Mouse (Mus musculus): ENCODE data around the gene Rab30. TPM values are rescaled to one million over a fixed set of nuclear protein-coding genes. Genes with fewer than 3 reads are reported as not detected.

Rab30 gene
- polyA plus RNA-seq, 1 experiment: 1.1 TPM

DNA sequence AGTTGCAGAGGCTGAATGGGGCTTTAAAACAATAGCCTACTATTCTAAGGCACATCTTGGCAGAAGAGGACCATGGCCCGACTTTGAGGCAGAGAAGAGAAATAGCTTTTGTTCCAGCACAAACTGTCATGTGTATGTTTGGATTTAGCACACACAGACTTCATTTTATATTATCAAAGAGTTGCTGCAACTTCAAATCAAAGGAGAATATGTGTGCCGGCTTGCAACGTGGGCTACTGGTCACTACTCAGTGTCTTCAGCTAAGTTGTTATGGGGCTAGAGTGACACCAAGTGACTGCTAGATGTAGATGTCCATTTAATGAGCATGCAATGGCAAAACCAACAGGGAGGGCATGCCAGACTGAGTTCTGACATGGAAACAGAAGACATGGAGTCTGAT lies 86.6 kb downstream of the Rab30 start:
- 39% methylated on average over 3 of the region's 3 CpGs for WGBS
- no peak for DNase-seq (ENCODE audit: low read depth, low spot score)

GRCm38 (mm10) chr7:92832395-92832794 lies 91.0 kb downstream of the Rab30 start:
- WGBS: 81% methylated on average over 6 of the region's 6 CpGs
- DNase-seq (ENCODE audit: low read depth, low spot score): no peak

DNA sequence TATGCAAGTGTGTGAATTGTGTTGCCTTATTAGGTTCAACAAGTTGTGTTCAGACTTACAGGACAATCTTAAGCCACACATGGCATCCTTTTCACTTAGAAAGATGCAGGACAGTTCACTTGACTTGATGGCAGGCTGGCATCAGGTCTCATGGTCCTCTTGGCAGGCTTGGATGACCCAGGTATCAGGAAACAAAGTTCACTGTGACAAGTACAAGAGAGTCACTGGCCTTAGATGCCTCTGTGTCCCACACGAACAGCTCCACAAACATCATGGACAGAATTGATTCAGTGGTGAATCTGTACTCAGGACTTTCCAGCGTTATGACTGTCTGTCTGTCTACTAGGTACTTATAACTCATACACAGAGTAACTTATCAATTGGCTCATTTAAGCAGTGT lies 93.0 kb downstream of the Rab30 start:
- DNase-seq (ENCODE audit: low read depth, low spot score): no peak

GRCm38 (mm10) chr7:92836447-92836846 lies 95.0 kb downstream of the Rab30 start:
- no peak for DNase-seq (ENCODE audit: low read depth, low spot score)
- whole genome bisulfite sequencing: 64% methylated on average over 3 of the region's 3 CpGs

More for the DNA sequence above, 93.0 kb downstream of the Rab30 start:
- 87% methylated on average over 2 of the region's 2 CpGs for WGBS

GRCm38 (mm10) chr7:92837226-92837625 lies 95.8 kb downstream of the Rab30 start:
- no peak for DNase-seq (ENCODE audit: low read depth, low spot score)
- WGBS: 74% methylated on average over 11 of the region's 11 CpGs

- no peak for DNase-seq (ENCODE audit: low read depth, low spot score)
- 41% methylated on average over 3 of the region's 3 CpGs for WGBS
These were observed 96.5 kb downstream of the Rab30 start for GRCm38 (mm10) chr7:92837907-92838306.

DNA sequence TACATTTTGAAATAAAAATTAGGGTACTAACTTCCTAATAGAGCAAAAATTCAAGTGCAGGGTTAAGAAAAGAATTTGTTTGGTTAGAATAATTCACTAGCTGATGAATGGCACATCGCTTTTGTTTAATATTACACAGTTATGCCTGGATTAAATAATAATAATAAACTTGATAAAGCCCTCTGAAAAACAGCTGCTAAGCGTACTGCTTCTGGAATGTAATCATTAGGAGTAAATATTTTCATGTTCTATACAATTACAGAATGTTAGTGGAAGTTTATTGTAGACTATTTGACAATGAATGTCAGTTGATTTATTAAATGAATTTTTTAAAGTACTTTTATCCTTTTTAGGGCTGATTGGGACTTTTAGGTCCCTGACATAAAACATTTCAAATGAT lies 100.9 kb downstream of the Rab30 start:
- WGBS: 66% methylated on average over 2 of the region's 2 CpGs
- DNase-seq (ENCODE audit: low read depth, low spot score): no peak

DNA sequence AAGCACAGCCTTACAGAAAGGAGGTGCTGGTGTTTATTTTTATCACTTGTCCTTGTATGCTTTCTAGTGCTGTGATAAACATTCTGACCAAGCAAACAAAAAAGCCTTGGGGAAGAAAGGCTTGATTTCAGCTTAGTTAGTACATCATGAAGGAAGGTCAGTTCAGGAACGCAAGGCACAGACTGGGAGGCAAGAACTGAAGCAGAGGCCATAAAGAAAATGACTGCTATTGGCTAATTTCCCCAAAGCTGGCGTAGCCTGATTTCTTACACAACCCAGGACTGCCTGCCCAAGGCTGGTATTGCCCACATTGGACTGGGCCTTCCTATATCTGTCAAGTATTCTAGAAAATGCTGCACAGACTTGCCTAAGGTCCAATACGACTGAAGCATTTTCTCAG lies 106.8 kb downstream of the Rab30 start:
- DNase-seq (ENCODE audit: low read depth, low spot score): no peak
- 69% methylated on average over 3 of the region's 3 CpGs for WGBS

- WGBS: 26% methylated on average over 2 of the region's 2 CpGs
- no peak for DNase-seq (ENCODE audit: low read depth, low spot score)
These were observed 125.1 kb downstream of the Rab30 start for GRCm38 (mm10) chr7:92866526-92866925.

DNA sequence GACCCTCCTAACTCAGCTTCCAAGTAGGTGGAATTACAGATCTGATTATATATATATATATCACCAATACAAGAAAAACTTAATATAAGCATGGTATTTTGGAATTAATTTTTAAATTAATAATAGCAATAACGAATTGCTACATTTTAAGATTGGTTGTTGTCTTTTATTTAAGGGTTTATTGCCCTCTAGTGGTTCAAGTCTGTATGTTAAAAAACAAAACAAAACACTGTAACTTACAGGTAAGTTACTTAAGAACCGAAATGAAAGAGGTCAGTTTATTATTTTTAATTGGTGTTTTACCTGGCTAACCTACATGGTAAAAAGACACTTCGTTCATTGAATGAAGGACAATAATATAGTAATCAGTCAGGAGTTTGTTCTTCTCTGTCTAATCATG lies 128.8 kb downstream of the Rab30 start:
- 52% methylated on average over 3 of the region's 3 CpGs for whole genome bisulfite sequencing
- no peak for DNase-seq (ENCODE audit: low read depth, low spot score)

DNA sequence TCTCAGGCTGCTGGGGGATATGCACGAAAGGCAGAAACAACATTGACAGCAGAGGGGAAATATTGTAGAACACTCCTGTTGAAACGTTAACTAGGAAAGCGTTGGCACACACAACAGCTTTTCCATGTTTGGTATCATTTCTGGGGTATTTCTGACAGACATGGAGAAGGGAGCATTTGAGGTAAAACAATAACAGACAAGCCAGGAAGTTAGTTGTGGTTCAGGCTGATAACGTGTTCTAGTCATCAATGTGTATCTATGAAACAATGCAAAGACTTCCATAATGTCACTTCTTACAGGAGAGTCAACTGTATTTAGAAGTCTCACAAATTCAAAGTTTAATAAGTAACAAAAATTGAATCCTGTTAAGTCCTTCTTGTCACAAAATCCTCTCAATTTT lies 130.2 kb downstream of the Rab30 start:
- WGBS: 85% methylated on average over 4 of the region's 4 CpGs
- no peak for DNase-seq (ENCODE audit: low read depth, low spot score)

GRCm38 (mm10) chr7:92874116-92874675 lies 132.8 kb downstream of the Rab30 start, which contains the start of the genes Ddias and Prcp:
Gene Ddias (minus strand): TSS chr7:92874247.
Gene Prcp (plus strand): TSS chr7:92874470.
- peak; percentile 88 for DNase-seq (ENCODE audit: low read depth, low spot score)
- WGBS: under 1% methylated on average over 53 of the region's 53 CpGs

DNA sequence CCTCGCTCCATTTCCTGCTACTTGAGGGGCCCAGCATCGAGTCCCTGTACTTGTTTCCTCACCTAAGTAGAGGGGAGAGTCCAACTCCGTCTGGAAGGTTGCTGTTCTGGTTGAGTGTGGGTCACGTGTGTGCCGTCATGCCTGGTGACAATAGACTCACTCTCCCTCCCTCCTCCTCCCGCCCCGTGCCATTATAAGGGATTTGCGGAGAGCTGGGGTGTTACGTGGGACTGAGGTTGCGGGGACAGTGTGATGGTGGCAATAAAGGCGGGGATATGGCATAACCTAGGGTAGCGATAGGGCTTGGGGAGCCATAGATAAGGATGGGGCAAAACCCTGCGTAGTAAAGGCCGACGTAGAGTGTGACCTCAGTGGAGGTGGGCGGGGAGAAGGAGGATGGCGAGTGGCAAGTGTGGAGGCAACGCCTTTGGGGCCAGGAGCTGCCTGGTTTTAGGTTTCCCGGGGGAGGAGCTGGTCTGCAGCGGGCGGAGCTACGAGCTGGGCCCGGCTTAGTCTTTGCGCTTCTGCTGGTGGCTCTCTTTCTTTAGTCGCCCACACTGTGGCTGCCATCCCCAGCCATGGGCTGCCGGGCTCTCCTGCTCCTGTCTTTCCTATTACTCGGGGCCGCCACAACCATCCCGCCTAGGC lies 133.5 kb downstream of the Rab30 start:
- WGBS: under 1% methylated on average over 29 of the region's 29 CpGs
- DNase-seq (ENCODE audit: low read depth, low spot score): peak; percentile 85

DNA sequence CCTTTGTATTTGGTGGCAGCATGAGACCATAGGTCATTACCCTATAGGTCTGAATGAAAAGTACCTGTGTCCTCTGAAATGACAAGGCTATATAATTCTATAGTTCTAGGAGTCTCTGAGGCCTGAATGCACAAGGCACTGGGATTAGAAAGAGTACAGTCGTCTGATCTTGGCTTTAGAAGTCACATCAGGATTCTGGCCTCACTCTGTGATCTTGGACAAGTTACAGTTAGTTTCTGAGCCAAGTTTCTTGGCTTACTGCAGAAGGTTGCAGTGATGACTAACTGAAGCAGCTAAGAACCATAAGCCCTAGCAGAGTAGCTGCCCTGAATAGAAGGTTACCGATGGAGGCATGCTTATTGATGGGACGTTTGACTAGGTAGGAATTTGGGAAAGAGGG lies 134.7 kb downstream of the Rab30 start:
- 8% methylated on average over 3 of the region's 3 CpGs for WGBS
- DNase-seq (ENCODE audit: low read depth, low spot score): no peak

DNA sequence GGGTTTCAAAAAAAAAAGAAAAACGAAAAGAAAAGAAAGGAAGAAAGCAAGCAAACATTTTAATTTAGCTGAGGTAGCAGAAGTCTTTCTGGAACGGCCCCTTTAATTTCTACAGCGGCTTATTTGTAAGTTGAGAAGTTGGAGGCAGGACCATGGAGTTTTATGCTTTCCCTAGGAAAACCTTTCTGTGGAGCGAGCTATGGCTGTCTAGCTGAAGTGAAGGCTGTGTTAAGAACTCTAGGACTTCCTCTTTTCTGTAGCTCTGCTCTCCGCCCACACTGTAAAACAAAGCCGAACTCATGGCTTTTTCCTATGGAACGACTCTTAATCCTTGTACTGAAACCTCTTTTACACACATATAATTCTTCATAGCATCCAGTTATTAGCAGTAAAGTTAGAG lies 135.1 kb downstream of the Rab30 start:
- WGBS: 6% methylated on average over 7 of the region's 7 CpGs
- DNase-seq (ENCODE audit: low read depth, low spot score): no peak

DNA sequence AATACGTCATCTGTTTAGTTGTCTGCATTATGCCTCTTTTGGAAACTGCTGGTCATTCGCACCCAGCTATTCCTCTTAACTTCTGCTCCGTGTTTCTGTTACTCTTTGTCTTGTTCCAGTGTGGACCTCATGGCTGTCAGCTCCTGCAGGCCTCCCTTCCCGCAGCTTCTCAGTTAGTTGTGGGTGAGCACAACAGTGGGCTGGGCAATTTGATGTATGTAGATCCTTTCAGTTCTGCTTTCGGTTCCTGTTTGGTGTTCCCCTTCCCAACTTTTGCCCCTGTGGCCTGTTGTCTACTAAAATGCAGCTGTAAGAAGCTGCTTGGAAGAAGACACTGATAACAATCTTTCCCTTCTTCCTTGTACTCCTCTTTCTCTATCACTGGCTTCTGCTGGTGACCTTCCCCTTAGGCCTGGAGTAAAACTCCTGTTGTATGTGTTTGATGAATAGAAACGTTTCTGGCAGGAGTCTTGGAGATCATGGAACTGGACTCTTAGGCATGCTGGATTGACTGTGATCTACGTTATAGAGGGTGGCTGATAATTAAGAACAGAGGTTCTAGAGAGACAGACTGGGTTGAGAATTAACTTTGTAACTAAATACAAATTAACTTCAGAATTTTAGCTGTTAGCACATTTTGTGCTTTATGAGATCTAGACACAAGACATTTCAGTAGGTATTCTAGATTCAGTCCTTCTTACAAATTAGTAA lies 137.3 kb downstream of the Rab30 start:
- WGBS: 78% methylated on average over 7 of the region's 7 CpGs
- DNase-seq (ENCODE audit: low read depth, low spot score): no peak

- 83% methylated on average over 9 of the region's 9 CpGs for WGBS
These were observed 142.7 kb downstream of the Rab30 start for GRCm38 (mm10) chr7:92883850-92884716.

DNA sequence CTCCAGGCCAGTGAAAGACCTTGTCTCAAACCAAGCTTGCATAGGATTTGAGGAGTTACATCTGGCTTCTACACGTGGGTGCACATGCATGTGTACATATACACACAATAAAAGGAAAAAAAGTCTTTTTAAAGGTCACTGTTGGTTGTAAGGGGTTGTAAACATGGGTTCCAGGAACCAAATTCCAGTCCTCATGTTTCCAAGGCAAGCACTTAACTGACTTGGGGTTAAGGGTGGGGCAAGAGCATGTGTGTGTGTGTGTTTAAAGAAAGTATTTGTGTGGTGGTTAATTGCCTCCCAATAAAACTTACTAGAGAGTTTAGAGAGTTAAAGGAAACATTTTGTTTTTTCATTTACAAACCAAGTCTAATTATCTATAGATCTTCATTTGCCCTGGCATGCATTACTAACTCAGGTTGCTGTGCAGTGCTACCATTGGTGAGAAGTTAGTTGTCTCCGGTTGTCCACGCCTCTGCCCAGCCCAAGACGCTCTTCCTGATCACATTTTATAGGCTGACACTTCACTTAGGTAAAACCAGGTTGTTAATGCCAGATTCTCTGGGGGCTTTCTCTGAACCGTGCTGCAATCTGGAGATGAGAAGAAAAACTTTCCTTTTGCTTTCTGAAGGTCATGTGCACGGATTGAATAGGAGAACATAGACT lies 143.7 kb downstream of the Rab30 start:
- WGBS: 25% methylated on average over 6 of the region's 6 CpGs
- DNase-seq (ENCODE audit: low read depth, low spot score): no peak

More at GRCm38 (mm10) chr7:92883850-92884716, 142.7 kb downstream of the Rab30 start:
- DNase-seq (ENCODE audit: low read depth, low spot score): no peak

GRCm38 (mm10) chr7:92886801-92887200 lies 145.4 kb downstream of the Rab30 start:
- DNase-seq (ENCODE audit: low read depth, low spot score): no peak
- WGBS: 86% methylated on average over 7 of the region's 7 CpGs
